Mouse (Mus musculus) CH12.LX (cell line): Measurements from ENCODE around the gene Usp12. TPM values are rescaled to one million over a fixed set of nuclear protein-coding genes. Genes with fewer than 3 reads are reported as not detected.

ENCODE experiments used
- DNase-seq: peaks from one replicate; pipeline ENCODE4 v3.0.0-alpha.2; 2013; ENCODE audit errors: extremely low read depth
- H3K27ac ChIP-seq: 2 replicates; pipeline ENCODE4 v1.5.1; 2012; ENCODE audit warnings: low read depth, mild to moderate bottlenecking, control low read depth, moderate library complexity; ENCODE audit not compliant: insufficient read depth
- H3K27me3 ChIP-seq: replicated peaks from 2 replicates; pipeline ENCODE3; 2012; ENCODE audit warnings: inconsistent platforms
- H3K36me3 ChIP-seq, 2 experiments: replicated peaks in 1 of 2; 2 replicates each; pipeline versions ENCODE3 to v1.6.1; 2012; ENCODE audit warnings: inconsistent platforms in 1 of 2, low read length in 1 of 2, mild to moderate bottlenecking in 1 of 2, mixed read lengths in 1 of 2, moderate library complexity in 1 of 2; ENCODE audit not compliant: control insufficient read depth in 1 of 2, insufficient read depth in 1 of 2
- H3K4me1 ChIP-seq, 2 experiments: 2 replicates each; pipeline ENCODE4 v1.6.1; 2012; ENCODE audit warnings: inconsistent platforms in 1 of 2, moderate library complexity in 1 of 2; ENCODE audit not compliant: insufficient read depth in 2 of 2, control insufficient read depth in 1 of 2
- H3K4me2 ChIP-seq: 2 replicates; pipeline ENCODE4 v1.6.1; 2012; ENCODE audit warnings: low read depth, mild to moderate bottlenecking, control low read depth; ENCODE audit not compliant: poor library complexity, insufficient read depth, severe bottlenecking
- H3K4me3 ChIP-seq, 3 experiments: fragments of 150-350 bp in 1 of 3; sonication (generic) in 1 of 3; replicated peaks in 1 of 3; 2 replicates each; pipeline versions ENCODE3 to v1.5.1; 2011 to 2012; ENCODE audit warnings: low read depth in 2 of 3, low read length in 2 of 3, mild to moderate bottlenecking in 2 of 3, moderate library complexity in 2 of 3, control low read depth in 1 of 3, improper control_type of control experiment in 1 of 3, inconsistent platforms in 1 of 3, mixed read lengths in 1 of 3; ENCODE audit not compliant: poor library complexity in 1 of 3
- H3K79me2 ChIP-seq: replicated peaks from 2 replicates; pipeline ENCODE4 v1.6.1; 2012; ENCODE audit warnings: mild to moderate bottlenecking, moderate library complexity; ENCODE audit not compliant: control insufficient read depth, poor library complexity, insufficient read depth, severe bottlenecking; ENCODE audit errors: extremely low read depth
- H3K9ac ChIP-seq: 2 replicates; pipeline ENCODE4 v1.6.1; 2012; ENCODE audit warnings: low read depth, mild to moderate bottlenecking, control low read depth, moderate library complexity; ENCODE audit not compliant: insufficient read depth
- H3K9me3 ChIP-seq: replicated peaks from 2 replicates; pipeline ENCODE3; 2012; ENCODE audit warnings: low read length, inconsistent platforms, mixed read lengths
- BHLHE40 ChIP-seq: IDR thresholded peaks from 2 replicates; pipeline ENCODE4 v1.6.1; 2011; ENCODE audit warnings: mild to moderate bottlenecking, low read depth, low read length, improper control_type of control experiment
- CHD1 ChIP-seq: IDR thresholded peaks from 2 replicates; pipeline ENCODE4 v1.6.1; 2012; ENCODE audit warnings: low read depth, low read length, improper control_type of control experiment, inconsistent platforms
- CTCF ChIP-seq, 2 experiments: IDR thresholded peaks in 1 of 2; conservative IDR thresholded peaks in 1 of 2; 2 replicates each; pipeline ENCODE4 v1.5.1; 2011 to 2012; ENCODE audit warnings: low read depth in 2 of 2, low read length in 2 of 2, improper control_type of control experiment in 1 of 2, inconsistent platforms in 1 of 2, mild to moderate bottlenecking in 1 of 2, moderate library complexity in 1 of 2
- ELF1 ChIP-seq: IDR thresholded peaks from 2 replicates; pipeline ENCODE4 v1.6.1; 2014; ENCODE audit warnings: low read depth, mild to moderate bottlenecking, inconsistent platforms, low read length, improper control_type of control experiment
- ETS1 ChIP-seq: conservative IDR thresholded peaks from 2 replicates; pipeline ENCODE4 v1.6.1; 2012; ENCODE audit warnings: low read depth, mild to moderate bottlenecking, inconsistent platforms, low read length, improper control_type of control experiment, moderate library complexity
- GABPA ChIP-seq: IDR thresholded peaks from 2 replicates; pipeline ENCODE4 v1.6.1; 2012; ENCODE audit warnings: low read depth, low read length, improper control_type of control experiment, inconsistent platforms; ENCODE audit not compliant: insufficient replicate concordance
- IRF4 ChIP-seq: IDR thresholded peaks from 2 replicates; pipeline ENCODE4 v1.6.1; 2014; ENCODE audit warnings: low read depth, mild to moderate bottlenecking, inconsistent platforms, low read length, improper control_type of control experiment
- JUN ChIP-seq: IDR thresholded peaks from 2 replicates; pipeline ENCODE4 v1.6.1; 2011; ENCODE audit warnings: low read depth, mild to moderate bottlenecking, low read length, improper control_type of control experiment, moderate library complexity; ENCODE audit not compliant: insufficient read depth
- KAT2A ChIP-seq: IDR thresholded peaks from 2 replicates; pipeline ENCODE4 v1.6.1; 2012; ENCODE audit warnings: low read length, improper control_type of control experiment, inconsistent platforms; ENCODE audit not compliant: insufficient replicate concordance
- MAZ ChIP-seq: IDR thresholded peaks from 2 replicates; pipeline ENCODE4 v1.6.1; 2012; ENCODE audit warnings: low read depth, mild to moderate bottlenecking, inconsistent platforms, low read length, improper control_type of control experiment, moderate library complexity
- MXI1 ChIP-seq: IDR thresholded peaks from 2 replicates; pipeline ENCODE4 v1.6.1; 2011; ENCODE audit warnings: mild to moderate bottlenecking, low read depth, low read length, improper control_type of control experiment
- MYC ChIP-seq: IDR thresholded peaks from 2 replicates; pipeline ENCODE4 v1.6.1; 2011; ENCODE audit warnings: low read depth, mild to moderate bottlenecking, improper control_type of control experiment, low read length
- NRF1 ChIP-seq: IDR thresholded peaks from 2 replicates; pipeline ENCODE4 v1.6.1; 2014; ENCODE audit warnings: low read depth, mild to moderate bottlenecking, inconsistent platforms, low read length, improper control_type of control experiment, moderate library complexity
- POLR2A ChIP-seq: IDR thresholded peaks from 2 replicates; pipeline ENCODE4 v1.6.1; 2011; ENCODE audit warnings: low read depth, mild to moderate bottlenecking, improper control_type of control experiment, low read length
- POLR2AphosphoS2 ChIP-seq: IDR thresholded peaks from 2 replicates; pipeline ENCODE4 v1.6.1; 2011; ENCODE audit warnings: low read depth, low read length, improper control_type of control experiment
- RAD21 ChIP-seq: IDR thresholded peaks from 2 replicates; pipeline ENCODE4 v1.6.1; 2011; ENCODE audit warnings: low read depth, mild to moderate bottlenecking, low read length, improper control_type of control experiment, moderate library complexity
- RCOR1 ChIP-seq: conservative IDR thresholded peaks from 2 replicates; pipeline ENCODE4 v1.6.1; 2012; ENCODE audit warnings: low read depth, mild to moderate bottlenecking, inconsistent platforms, low read length, improper control_type of control experiment
- SMC3 ChIP-seq: IDR thresholded peaks from 2 replicates; pipeline ENCODE4 v1.6.1; 2011; ENCODE audit warnings: low read depth, low read length, improper control_type of control experiment
- TCF12 ChIP-seq: IDR thresholded peaks from 2 replicates; pipeline ENCODE4 v1.6.1; 2014; ENCODE audit warnings: low read depth, mild to moderate bottlenecking, inconsistent platforms, low read length, improper control_type of control experiment
- USF2 ChIP-seq: conservative IDR thresholded peaks from 2 replicates; pipeline ENCODE4 v1.6.1; 2011; ENCODE audit warnings: low read depth, low read length, improper control_type of control experiment
- ZC3H11A ChIP-seq: IDR thresholded peaks from 2 replicates; pipeline ENCODE4 v1.6.1; 2012; ENCODE audit warnings: low read depth, mild to moderate bottlenecking, inconsistent platforms, low read length, improper control_type of control experiment
- ZKSCAN1 ChIP-seq: IDR thresholded peaks from 2 replicates; pipeline ENCODE4 v1.6.1; 2012; ENCODE audit warnings: low read depth, inconsistent platforms, low read length, improper control_type of control experiment, borderline replicate concordance
- ZMIZ1 ChIP-seq: IDR thresholded peaks from 2 replicates; pipeline ENCODE4 v1.6.1; 2012; ENCODE audit warnings: low read depth, mild to moderate bottlenecking, inconsistent platforms, low read length, improper control_type of control experiment
- ZNF384 ChIP-seq: IDR thresholded peaks from 2 replicates; pipeline ENCODE4 v1.6.1; 2012; ENCODE audit warnings: low read depth, low read length, improper control_type of control experiment, inconsistent platforms
- dilution Hi-C: fragments of 300-500 bp; cut with MboI; formaldehyde crosslinking; loops from 2 replicates; pipeline ENCODE4 v1.14.3; 2020; ENCODE audit warnings: low sequenced_read_pairs; ENCODE audit not compliant: extremely low pct_unique_long_range_greater_than_20kb, extremely low pct_ligation_motif_present
- in situ Hi-C: fragments of 300-500 bp; cut with MboI; formaldehyde crosslinking; loops from 3 replicates; pipeline ENCODE4 v1.14.3; 2019; ENCODE audit warnings: low sequenced_read_pairs, low pct_ligation_motif_present, low pct_unique_long_range_greater_than_20kb, mixed read lengths
- polyA plus RNA-seq: library from polyadenylated mRNA; unstranded; fragments of >175 nt; gene quantifications from 2 replicates; pipeline ENCODE4 v1.2.1, GENCODE M21; 2012; ENCODE audit warnings: low read depth; ENCODE audit not compliant: insufficient read length
- total RNA-seq, 2 experiments: library from RNA; depleted of rRNA; stranded (reverse); fragments of 300-350 nt in 1 of 2; fragments of >200 nt in 1 of 2; gene quantifications; 2 replicates each; pipeline ENCODE4 v1.2.3; 2012 to 2014

The Usp12 gene
- total and polyA plus RNA-seq, 3 experiments = 7.8 to 17.8 (median 10.1) TPM

- dilution Hi-C loops (no loop called here), in situ Hi-C loops (no loop called here)
- no peak for DNase-seq
Observed at GRCm38 (mm10) chr5:146733888-146734640, 60.7 kb downstream of the Usp12 start.

GRCm38 (mm10) chr5:146733372-146733771 is 61.4 kb downstream of the Usp12 start:
- Histone ChIP-seq H3K9ac (no peak overlapping the region), H3K36me3 (peaks cover 22 to 45% of the 10 kb centered on the region in 2 experiments)

More at GRCm38 (mm10) chr5:146733888-146734640, 60.7 kb downstream of the Usp12 start:
- no peaks in the 10 kb centered on the region for H3K79me2 ChIP-seq
- no peak overlapping the region for H3K9ac ChIP-seq
- TF ChIP-seq ZKSCAN1 (no peak), CTCF (conservative IDR thresholded peaks at IDR 0.05 in 1 of 2, IDR thresholded peaks at IDR 0.05 in 1 of 2; ENCODE audit: low read depth in 2 of 2, low read length in 2 of 2) (peak in 1 of 2 experiments; percentile 8; a peak in 2 of 4 replicates), MAZ (no peak), RAD21 (no peak; the same call in 1 of the 2 replicates), SMC3 (0 out of 2 replicates have a peak, but pooled peaks have one; percentile 6)
- no peaks in the 10 kb centered on the region for H3K9me3 ChIP-seq
- H3K27ac ChIP-seq = no peak overlapping the region
- peaks cover 25 to 50% of the 10 kb centered on the region in 2 experiments for H3K36me3 ChIP-seq
- no peak overlapping the region for H3K4me3 ChIP-seq
- no peak overlapping the region for H3K4me2 ChIP-seq
- H3K4me1 ChIP-seq = no peaks in the 10 kb centered on the region
- H3K27me3 ChIP-seq = no peaks in the 10 kb centered on the region

GRCm38 (mm10) chr5:146727006-146727405 is 67.8 kb downstream of the Usp12 start:
- no peak overlapping the region for H3K27ac ChIP-seq
- no peak overlapping the region for H3K4me2 ChIP-seq
- H3K9ac ChIP-seq = no peak overlapping the region
- dilution Hi-C loops = no loop called here
- in situ Hi-C loops = no loop called here
- no peaks in the 10 kb centered on the region for H3K4me1 ChIP-seq
- peaks cover 0 to 2% of the 10 kb centered on the region in 2 experiments for H3K36me3 ChIP-seq
- DNase-seq = no peak
- peaks cover 4% of the 10 kb centered on the region for H3K9me3 ChIP-seq
- no peaks in the 10 kb centered on the region for H3K27me3 ChIP-seq
- TF ChIP-seq ETS1 (no peak), JUN (no peak), NRF1 (no peak), ZKSCAN1 (no peak), RCOR1 (no peak), MXI1 (no peak), TCF12 (no peak), MYC (no peak), BHLHE40 (no peak), CHD1 (no peak), ELF1 (no peak), USF2 (no peak), MAZ (no peak)
- H3K79me2 ChIP-seq = no peaks in the 10 kb centered on the region
- H3K4me3 ChIP-seq = no peak overlapping the region

More at GRCm38 (mm10) chr5:146733372-146733771, 61.4 kb downstream of the Usp12 start:
- dilution Hi-C loops = no loop called here
- H3K9me3 ChIP-seq = no peaks in the 10 kb centered on the region
- H3K27me3 ChIP-seq = no peaks in the 10 kb centered on the region
- no peaks in the 10 kb centered on the region for H3K4me1 ChIP-seq
- no peak for DNase-seq
- H3K79me2 ChIP-seq = no peaks in the 10 kb centered on the region
- H3K4me2 ChIP-seq = no peak overlapping the region
- TF ChIP-seq POLR2AphosphoS2 = no peak
- no peak for TF ChIP-seq MXI1
- no peak for TF ChIP-seq ZC3H11A
- no peak for TF ChIP-seq JUN
- TF ChIP-seq IRF4 = no peak
- no peak for TF ChIP-seq MAZ
- TF ChIP-seq SMC3 = no peak
- TF ChIP-seq ELF1 = no peak
- no peak for TF ChIP-seq KAT2A
- TF ChIP-seq POLR2A = no peak
- TF ChIP-seq NRF1 = no peak
- TF ChIP-seq ZMIZ1 = no peak
- TF ChIP-seq RCOR1 = no peak
- no peak for TF ChIP-seq ZNF384
- TF ChIP-seq GABPA = no peak
- H3K4me3 ChIP-seq = no peak overlapping the region
- no peak overlapping the region for H3K27ac ChIP-seq
- in situ Hi-C loops = no loop called here
